Mouse (Mus musculus) R1 (cell line): ENCODE data around the gene Izumo4.

Experiments
- DNase-seq: peaks from one replicate; pipeline ENCODE4 v3.0.0-alpha.2; 2018; ENCODE audit warnings: low read depth, low spot score

Gene Izumo4

DNA sequence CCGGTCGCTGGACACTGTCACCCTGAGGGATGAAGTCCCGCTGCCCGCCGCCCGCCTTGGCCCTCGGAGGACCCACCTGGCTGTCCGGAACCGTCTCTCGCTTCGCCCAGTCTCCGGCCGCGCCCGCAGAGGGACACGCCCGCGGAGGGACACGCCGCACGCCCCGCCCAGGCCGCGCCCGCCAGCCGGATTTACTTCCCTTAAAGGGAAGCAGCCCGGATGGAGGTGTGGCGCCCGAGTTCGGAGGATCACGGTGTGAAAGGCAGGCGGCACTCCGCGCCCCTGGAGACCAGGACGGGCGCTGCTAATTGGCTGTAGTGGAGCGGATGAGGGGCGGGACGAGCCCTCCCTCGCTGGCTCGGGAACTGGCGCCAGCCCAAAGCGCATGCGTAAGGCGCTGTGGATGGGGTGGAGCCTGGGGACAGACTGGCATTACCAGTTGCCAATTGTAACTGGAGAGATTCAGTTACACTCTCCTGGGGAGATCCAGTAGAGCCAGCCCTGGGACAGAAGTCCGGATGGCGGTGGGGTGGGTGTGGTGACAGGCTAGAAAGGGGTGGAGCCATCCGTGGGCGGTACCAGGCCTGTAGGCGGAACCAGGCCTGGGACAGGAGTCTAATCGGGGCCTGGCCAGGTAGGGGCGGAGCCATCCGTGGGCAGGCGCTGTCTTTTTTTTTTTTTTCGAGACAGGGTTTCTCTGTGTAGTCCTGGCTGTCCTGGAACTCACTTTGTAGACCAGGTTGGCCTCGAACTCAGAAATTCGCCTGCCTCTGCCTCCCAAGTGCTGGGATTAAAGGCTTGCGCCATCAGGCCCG lies at the start of gene Izumo4, which contains the start of gene Mob3a:
Izumo4 (plus strand) TSS at position 464 of the 815 bp plus-strand sequence.
Mob3a (minus strand) TSS at position 257 of the 815 bp plus-strand sequence.
- DNase-seq = peak; percentile 100

- DNase-seq = no peak
Observed at GRCm38 (mm10) chr10:80653156-80653720, 48.7 kb upstream of the Izumo4 start.

DNA sequence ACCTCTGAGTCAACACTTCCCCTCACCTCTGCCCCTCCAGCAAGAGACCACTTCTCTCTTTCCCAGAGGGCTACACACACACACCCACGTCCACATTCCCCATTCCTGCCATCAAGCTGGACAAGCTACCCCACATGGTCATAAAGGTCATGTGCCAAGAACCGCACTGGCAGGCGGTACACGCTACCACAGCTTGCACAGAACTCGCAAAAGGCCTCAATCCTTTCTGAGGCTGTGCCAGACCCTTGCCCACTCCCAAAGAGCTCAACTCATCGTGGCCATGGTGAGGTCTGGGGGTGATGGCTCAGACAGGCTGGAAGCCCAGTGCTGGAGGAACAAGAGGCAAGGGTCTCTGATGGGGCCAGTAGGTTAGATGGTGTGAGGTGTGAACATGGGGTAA lies 47.1 kb upstream of the Izumo4 start:
- no peak for DNase-seq

DNA sequence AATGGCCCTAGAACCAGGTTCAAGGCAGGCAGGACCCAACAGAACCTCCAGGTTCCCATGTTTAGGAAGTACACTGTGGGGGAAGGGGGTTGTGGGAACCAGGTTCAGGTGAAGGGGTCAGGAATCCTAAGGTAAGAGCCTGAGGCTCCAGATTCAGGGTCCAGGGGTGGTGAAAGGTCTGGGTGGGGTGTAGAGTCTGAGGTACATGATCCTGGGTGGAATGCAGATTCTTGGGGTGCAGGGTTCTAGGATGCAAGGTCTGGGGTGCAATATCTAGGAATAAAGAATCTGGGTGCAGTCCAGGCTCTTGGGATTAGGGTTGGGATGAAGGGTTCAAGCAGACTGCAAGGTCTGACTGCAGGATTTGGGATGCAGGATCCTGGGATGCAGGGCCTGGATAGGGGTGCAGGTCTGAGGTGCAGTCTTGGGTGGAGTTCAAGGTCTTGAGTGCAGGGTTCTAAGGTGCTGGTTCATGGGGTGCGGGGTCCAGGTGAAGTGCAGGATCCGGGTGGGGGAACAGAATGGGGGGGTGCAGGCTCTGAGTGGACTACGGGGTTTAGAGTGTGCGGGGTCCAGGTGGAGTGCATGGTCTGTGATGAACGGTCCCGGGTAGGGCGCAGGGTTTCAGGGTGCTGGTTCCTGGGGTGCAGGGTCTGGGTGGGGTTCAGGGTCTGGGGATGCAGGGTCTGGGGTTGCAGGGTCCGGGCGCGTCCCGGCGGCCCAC lies 46.4 kb upstream of the Izumo4 start:
- DNase-seq = no peak

DNA sequence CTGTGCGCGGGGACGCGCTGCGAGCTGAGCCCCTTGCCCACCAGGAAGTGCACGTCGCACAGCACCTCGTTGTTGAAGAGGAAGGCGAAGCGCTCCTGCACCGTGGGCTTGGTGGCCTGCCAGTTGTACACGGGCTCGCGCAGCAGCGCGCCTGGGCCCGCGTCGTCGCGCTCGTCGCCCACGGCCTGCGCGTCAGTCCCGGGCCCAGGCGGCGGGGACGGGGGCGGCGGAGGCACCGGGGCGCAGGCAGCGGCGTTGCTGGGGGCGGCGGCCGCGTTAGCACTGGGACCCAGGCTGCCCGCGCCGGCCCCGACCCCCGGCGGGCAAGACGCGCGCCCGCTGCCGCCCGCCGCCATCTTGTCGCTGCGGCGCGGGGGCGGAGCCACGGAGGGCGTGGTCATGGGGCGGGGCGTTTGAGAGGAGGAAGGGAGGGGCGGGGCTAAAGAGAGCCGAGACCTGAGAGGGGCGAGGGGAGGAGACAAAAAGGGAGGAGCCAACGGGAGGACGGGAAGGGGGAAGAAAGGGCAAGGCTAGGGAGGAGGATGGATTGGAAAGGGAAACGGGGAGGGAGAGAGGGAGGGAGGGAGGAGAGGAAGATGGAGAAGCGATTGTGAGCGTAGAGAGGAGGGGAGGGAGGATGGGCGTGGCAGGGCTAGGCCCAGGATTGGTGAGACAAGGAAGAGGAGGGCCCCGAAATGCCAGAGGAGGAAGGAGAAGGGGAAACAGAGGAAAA lies 45.7 kb upstream of the Izumo4 start:
- DNase-seq = peak; percentile 99

- peak; percentile 80 for DNase-seq
Observed at GRCm38 (mm10) chr10:80656863-80657623, 44.9 kb upstream of the Izumo4 start, which contains the start of gene Btbd2. Gene Btbd2, minus strand, starts transcription at chr10:80657071.

- no peak for DNase-seq
Observed at GRCm38 (mm10) chr10:80658194-80658840, 43.7 kb upstream of the Izumo4 start.

GRCm38 (mm10) chr10:80658841-80659202 lies 43.2 kb upstream of the Izumo4 start:
- DNase-seq = peak; percentile 66

DNA sequence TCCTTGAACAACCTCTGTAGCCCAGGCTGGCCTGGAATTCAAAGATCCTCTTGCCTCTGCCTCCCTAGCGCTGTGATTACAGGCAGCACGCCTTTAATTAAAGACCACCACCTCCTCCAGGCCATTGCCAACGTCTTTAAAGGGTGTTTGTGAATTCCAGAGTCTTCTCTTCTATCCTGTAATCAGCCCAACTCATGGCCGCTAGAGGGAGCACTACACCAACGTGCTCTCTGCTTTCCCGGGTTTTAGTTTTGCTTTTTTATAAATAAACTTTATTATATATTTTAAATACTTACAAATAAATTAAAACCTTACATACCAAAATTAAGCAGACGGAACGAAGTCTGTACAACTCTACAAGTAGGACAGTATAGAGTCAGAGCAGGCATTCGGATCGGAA lies 42.8 kb upstream of the Izumo4 start:
- DNase-seq = peak; percentile 77

DNA sequence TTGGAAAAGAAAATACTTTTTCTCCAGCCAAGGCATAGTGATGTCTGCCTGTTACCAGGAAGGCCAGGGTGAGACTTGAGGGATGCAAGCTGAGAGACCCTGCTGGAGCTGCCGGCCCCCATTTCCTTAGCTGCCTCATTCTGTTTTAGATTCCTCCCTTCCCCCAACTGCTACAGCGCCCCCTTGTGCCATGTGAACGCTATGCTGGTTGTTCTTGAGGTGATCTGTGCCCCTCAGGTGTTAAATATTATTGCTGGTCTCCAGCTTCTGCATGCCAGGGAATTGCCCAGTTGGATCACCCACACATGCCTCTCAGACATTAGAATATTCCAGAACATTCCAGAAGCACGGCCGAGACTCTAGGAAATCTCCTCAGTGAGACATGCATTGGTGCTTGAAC lies 40.8 kb upstream of the Izumo4 start:
- DNase-seq = peak; percentile 91

DNA sequence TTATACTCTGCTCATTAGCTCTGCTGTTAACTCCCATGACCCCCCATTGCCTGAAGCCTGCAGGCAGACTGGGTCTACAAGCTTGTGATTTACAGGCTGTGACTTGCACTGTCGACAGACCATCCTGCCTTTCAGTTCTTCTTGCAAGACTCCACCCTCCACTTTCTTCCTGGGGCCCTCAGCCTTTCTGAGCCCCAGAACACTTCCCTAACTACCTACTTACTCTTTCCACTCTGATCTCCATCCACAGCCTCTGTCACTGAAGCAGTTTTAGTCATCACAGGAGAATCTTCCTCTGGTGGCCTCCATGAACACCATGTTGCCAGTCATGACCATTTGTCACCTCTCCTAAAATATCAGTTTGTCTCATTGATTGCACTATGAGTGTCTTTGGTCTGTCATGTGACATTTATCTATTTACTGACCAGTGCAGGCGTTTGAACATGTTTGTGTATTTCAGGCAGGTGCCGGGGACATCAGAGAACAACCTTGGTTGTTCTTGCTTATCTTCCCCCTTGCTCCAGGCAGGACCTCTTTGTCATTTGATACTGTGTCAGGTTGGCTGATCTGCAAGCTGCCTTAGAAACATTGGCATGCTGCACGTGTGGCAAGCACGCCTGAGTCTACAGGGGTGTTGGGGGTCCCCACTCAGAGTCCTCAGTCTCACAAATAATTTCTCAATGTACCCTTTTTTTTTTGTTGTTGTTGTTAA lies 38.3 kb upstream of the Izumo4 start:
- DNase-seq = no peak

- DNase-seq = peak; percentile 87
Observed at GRCm38 (mm10) chr10:80664197-80665015, 37.6 kb upstream of the Izumo4 start.

GRCm38 (mm10) chr10:80665016-80665380 lies 37.0 kb upstream of the Izumo4 start:
- peak; percentile 86 for DNase-seq

DNA sequence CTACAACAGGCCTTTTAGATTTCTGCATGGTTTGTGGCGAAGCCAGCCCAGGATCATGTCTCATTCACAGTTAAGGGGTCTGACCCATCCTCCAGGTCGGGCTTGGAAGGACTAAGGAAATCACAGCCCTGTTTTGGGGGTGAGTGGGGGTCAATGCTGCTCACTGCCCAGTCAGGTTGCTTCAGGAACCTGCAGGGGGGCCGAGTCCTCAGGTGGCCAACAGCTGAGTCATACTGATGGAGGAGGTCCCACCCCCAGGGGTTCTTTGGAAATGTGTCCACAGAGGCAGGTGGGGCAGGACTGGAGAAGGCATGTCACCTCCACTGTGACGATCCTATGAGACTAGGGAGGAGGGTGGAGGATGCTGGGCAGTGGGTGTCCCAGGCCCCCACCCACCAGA lies 36.5 kb upstream of the Izumo4 start:
- no peak for DNase-seq

- no peak for DNase-seq
Observed at GRCm38 (mm10) chr10:80665981-80666733, 35.8 kb upstream of the Izumo4 start.

DNA sequence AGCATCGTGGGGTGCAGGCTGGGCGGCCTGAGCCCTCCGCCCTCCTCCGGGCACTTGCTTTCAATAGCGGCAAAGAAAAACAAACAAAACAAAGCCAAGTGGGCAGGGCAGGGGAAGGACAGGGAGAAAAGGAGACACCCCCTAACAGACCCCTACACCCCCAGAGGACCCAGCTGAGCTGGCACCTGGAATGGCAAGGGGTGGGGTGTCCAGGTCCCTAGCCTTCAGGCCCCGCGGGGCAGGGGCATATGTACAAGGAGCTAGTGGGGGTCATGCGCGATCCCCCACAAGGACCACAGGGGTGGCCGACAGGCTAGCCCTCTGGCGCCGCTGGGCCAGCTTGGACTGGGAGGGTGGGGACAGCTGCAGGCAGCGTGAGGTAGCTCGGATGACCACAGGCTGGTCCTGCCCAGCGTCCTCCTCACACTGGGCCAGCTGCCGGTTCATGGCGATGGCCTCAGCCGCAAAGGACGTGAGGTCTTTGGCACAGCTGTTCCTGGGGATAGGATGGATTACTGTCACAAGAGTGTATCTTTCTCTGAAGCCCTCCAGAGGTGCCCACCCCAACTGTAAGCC lies 35.1 kb upstream of the Izumo4 start:
- DNase-seq = no peak

GRCm38 (mm10) chr10:80668614-80669013 lies 33.4 kb upstream of the Izumo4 start:
- no peak for DNase-seq

DNA sequence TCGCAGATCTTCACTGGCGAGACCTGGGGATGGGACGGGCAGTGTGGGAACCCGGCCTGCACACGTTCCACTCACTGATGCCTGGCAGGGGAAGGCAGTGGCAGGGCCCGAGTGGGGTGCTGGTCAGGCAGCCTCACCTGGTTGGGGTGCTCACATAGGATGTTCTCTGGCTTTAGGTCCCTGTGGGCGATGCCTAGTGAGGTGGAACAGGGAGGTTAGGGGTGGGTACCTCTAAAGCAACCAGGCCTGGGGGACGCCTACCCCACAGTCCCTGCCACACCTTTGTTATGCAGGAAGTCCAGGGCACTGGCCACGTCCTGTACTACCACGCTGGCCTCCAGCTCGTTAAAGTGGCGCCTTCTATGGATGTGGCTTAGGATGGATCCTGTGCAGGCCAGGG lies 33.0 kb upstream of the Izumo4 start:
- no peak for DNase-seq
